Mouse (Mus musculus): ENCODE measurements at regions not wholly inside any gene's neighbourhood (a gene's known extent, or its start where the extent isn't known, plus 50 kb on each side); places are given as distances from the start of the nearest gene placed in this dataset.

- no peak for DNase-seq (ENCODE audit: low spot score)
Observed at GRCm38 (mm10) chr15:68811041-68811440, 2310.3 kb upstream of the Lrrc6 start.

DNA sequence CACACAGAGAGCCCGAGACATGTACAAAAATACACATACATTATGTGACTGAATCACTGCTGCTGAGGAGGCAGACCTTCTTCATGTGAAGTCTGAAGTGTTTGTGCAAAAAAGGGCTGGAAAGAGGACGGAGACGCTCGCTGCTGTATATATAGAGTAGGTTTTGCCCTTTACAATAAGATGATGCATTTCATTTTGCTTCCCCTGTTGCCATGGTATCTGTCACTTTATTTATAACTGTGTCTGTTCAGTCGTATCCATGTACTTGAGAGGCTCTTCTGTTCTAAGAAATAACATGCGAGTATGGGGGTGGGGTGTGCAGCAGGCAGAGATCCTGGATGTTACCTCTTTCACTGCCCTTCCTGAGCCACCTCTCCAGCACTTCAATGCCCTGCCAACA, 2309.9 kb upstream of the Lrrc6 start:
- no peak for DNase-seq (ENCODE audit: low spot score)

DNA sequence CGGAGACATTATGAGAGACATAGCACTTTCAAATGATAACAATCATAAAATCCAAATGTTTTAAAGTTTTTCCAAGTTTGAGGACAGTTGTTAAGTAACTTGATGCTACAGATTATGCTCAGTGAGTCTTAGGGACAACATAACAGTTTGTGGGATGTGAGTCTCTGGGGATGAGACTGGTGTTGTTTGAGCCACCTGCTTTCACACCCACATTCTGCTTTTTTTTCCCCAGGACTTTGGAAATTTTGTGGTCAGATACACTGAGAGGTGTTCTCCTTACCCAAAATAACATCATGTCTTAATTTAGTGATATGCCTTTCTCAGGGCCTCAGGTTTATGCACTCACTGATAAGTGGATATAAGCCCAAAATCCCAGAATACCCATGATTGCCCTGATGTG, 2307.5 kb upstream of the Lrrc6 start:
- DNase-seq (ENCODE audit: low spot score), result no peak

GRCm38 (mm10) chr15:68804254-68804653, 2303.5 kb upstream of the Lrrc6 start:
- DNase-seq (ENCODE audit: low spot score), result no peak

DNA sequence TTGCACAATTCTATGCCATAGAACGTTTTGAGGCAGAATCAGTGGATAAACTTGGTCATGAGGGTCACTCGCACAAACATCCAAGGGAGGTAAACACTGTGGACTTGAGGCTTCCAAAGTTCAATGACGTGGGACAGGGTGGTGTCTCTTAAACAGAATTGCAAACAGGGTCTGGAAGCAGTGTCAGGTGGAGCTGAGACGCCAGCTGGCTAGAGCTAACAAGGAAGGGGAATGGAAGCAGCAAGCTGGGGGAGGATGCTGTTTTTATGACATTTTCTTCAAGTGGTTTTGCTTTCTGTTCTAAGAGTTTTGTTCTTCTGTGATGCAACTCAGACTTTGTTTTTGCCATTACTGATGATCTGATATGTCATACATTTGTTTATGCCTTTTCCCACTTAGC, 2301.1 kb upstream of the Lrrc6 start:
- DNase-seq (ENCODE audit: low spot score), result no peak

DNA sequence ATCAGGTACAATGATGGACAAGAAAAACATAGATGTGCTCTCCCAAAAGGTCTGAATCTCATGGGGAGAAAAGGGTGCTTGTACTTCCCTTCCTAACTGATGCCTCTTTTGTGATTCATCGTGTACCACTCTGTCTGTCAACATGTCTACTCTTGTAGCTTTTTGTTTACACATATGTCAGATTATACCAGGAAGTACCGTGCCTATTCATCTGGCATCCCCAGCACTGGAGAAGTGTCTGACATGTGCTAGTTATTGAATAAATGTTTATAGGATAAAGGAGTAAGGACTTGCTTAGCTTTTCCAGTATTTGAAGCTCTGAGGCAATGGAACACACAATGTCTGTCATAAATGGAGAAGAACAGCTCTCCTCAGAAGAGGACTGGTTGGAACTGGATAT, 2296.7 kb upstream of the Lrrc6 start:
- no peak for DNase-seq (ENCODE audit: low spot score)

DNA sequence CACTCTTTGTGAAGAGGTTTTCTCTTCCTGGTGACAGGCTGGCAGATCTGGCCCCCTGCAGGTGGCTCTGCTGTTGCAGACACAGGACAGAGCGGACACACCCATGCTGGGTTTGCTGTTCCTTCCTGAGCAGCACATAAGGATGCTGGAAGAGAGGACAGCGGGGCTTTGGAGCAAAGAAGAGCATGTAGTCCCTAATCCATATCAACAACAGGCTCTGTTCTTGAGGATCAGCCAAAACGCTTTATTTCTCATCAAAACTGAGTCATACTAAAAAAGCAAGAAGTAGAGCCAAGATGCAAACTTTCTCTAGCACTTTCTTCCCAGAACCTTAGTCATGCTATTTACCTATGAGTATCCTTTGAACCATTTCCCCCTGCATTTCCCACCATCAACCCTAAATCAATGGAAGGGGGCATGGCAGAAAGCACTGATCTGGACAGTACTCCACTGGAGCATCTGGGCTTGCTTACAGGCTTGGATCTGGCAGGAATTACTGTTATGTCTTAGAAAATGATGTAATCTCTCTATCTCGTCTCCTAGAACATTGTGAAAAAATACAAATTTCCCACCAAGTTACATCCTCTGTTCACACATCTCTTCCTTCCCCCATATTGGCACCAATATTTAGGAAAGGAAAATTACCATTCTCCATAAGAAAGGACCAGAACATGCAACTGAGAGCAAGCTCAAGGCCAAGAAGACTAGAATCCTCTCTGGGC, 2294.7 kb upstream of the Lrrc6 start:
- no peak for DNase-seq (ENCODE audit: low spot score)

DNA sequence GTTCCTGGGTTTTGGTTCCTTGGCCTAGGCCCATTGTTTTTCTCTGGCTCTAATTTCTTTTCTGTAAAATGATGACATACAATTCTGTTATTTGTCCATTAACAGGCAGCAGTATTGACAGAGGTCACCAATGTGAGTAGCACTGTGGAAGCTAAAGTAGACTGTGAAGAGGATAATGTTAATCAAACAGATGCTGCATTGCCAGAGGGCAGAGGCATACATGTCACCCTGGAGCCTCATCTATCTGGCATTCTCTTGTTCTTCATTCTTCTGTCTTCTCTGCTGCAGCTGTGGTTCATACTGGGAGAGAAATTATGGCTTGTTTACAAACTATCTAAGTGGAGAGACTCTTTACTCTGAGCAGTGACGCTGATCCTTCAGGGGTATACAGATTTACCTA, 2259.2 kb upstream of the Lrrc6 start:
- DNase-seq (ENCODE audit: low spot score), result no peak

DNA sequence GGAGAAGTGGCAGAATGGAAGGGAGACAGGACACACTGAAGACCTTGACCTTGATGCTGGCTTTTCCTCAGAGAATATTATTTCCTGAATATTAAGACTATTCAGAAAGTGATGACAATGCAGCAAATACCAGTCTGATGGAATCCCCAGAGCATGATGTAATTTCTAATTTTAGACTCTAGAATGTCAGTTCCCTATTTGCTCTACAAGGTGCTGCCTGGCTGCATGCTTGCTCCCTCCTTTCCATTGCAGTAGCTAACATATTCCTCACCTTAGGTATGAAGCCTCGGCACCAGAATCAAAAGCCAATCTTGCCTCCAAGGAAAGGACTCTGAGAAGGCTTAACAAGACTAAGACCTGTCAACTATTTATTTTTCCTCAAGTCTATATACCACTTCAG, 2254.5 kb upstream of the Lrrc6 start:
- DNase-seq (ENCODE audit: low spot score), result no peak

- no peak for DNase-seq (ENCODE audit: low spot score)
Observed at GRCm38 (mm10) chr15:68754834-68755233, 2254.1 kb upstream of the Lrrc6 start.

- no peak for DNase-seq (ENCODE audit: low spot score)
Observed at GRCm38 (mm10) chr15:68739344-68739743, 2238.6 kb upstream of the Lrrc6 start.

GRCm38 (mm10) chr15:68721250-68721649, 2220.5 kb upstream of the Lrrc6 start:
- DNase-seq (ENCODE audit: low spot score), result no peak

DNA sequence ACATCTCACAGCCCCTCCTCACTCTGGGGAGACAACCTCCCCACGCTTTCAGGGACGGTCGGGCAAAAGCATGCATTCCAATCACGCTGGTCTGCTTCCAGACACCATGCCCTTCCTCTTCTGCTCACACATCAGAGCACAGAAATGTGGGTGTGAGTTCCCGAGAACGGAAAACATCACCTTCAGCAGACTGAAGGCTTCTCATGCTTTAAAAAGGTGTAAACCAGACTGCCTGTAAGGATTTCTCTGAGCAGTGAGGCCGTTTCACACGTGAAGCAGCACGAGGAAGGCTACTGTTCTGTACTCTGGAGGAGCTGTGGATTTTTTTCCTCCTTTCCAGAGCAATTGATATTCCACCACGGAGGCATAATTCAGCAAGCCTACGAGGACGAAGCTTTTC, 2218.8 kb upstream of the Lrrc6 start:
- no peak for DNase-seq (ENCODE audit: low spot score)

- no peak for DNase-seq (ENCODE audit: low spot score)
Observed at GRCm38 (mm10) chr15:68714337-68714736, 2213.6 kb upstream of the Lrrc6 start.

DNA sequence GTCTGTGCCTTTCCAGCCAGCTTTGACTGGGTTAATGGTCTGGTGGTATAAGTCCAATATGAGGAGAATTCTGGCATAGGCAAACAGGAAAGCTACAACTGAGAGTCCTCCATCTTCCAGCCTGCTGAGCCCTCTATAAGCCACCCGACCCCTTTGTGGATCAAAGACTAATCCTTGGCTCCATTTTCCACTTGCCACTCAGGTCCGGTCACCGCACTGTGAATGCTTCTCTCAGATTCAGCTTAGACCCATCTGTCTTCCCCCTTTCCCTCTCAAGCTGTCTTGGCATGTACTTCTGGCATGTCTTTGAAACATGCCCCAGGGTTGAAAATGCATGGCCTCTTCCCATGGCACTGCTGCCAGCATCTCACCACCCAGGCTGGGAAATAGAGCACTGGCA, 2206.6 kb upstream of the Lrrc6 start:
- DNase-seq (ENCODE audit: low spot score), result no peak

GRCm38 (mm10) chr15:68695041-68695650, 2194.4 kb upstream of the Lrrc6 start:
- no peak for DNase-seq (ENCODE audit: low spot score)

- no peak for DNase-seq (ENCODE audit: low spot score)
Observed at GRCm38 (mm10) chr15:68667462-68667861, 2166.8 kb upstream of the Lrrc6 start.

DNA sequence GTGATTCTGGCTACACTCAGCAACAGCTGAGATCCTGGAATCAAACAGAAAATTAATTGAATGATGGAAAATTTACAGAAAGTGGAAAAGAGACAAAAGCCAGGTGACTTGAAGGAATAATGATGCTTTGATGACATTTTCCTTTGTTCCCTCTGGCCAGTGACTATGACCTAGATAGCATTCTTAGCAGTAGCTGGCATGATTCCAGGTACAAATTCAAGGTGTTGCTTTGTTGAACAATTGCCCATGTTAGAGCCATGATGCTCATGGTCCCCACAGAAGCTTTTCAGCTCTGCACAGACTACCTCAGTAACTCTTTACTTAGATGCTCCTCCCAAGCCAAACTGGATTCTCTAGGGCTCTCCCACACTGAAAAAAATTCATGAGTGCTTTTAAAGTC, 2164.6 kb upstream of the Lrrc6 start:
- no peak for DNase-seq (ENCODE audit: low spot score)

DNA sequence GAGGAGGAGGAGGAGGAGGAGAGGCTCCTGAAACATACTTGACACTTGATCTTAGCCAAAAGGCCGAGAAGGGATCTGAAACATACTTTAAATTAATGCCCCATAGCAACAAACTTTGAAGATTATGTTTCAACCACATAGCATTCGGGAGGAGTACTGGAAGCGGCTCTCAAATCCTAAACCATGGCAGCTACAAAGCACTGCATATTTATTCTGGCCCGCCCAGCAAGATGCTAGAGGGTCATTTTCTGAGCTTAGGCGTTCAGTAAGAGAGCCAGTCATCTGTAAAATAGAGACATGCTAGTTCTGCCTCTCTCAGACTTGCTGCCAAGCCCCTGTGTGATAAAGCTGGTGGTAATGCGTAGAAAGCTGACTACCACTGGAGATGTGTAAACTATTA, 2156.0 kb upstream of the Lrrc6 start:
- no peak for DNase-seq (ENCODE audit: low spot score)

DNA sequence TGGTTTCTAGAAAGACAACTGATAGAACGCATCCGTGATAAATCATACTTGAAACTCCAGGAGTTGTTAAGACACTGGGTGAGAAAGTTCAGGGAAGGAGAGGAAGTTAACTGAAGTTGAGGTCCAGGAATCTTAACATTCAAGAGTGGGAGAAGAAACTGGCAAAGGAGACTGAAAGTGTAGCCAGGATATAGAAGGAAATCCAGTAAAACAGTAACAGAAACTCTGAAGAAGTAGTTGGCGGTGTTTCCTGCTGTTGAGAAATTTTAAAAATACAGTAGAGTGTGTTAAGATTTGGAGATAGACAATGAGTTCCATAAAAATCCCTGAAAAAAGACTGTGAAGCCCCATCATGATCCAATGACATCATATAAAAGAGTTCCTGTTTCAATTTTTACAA, 2154.3 kb upstream of the Lrrc6 start:
- DNase-seq (ENCODE audit: low spot score), result no peak

GRCm38 (mm10) chr15:68650609-68651008, 2149.9 kb upstream of the Lrrc6 start:
- no peak for DNase-seq (ENCODE audit: low spot score)

- no peak for DNase-seq (ENCODE audit: low spot score)
Observed at GRCm38 (mm10) chr15:68650033-68650432, 2149.3 kb upstream of the Lrrc6 start.

DNA sequence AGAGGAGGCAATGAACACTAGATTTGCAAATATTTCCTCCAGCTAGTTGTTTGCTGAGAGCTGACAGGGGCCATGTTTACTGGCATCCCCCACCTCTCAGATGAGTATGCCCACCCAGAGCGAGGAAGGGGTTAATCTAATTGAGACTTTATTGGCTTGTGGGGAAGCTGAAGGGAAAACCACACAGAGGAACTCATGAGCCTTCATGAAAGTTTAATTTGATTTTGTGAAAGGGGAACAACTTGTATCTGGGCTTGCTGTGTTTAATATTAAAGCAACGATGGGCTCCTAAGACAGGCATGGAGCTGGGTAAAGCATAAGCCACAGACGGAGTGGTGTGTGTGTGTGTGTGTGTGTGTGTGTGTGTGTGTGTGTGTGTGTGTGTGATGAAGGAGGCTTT, 2146.2 kb upstream of the Lrrc6 start:
- no peak for DNase-seq (ENCODE audit: low spot score)

GRCm38 (mm10) chr15:68644862-68645261, 2144.2 kb upstream of the Lrrc6 start:
- DNase-seq (ENCODE audit: low spot score), result no peak
